Mouse (Mus musculus) neural tube, embryonic 15.5 days (tissue): Measurements from ENCODE around the gene Ube2q2. TPM values are rescaled to one million over a fixed set of nuclear protein-coding genes. Genes with fewer than 3 reads are reported as not detected.
"Not testable (repeated sequence)": the region's sequence is repeated elsewhere in the genome, so short reads cannot be mapped to it uniquely, and the experiment has no call there.

Experiments
- ATAC-seq: fragments of 200-750 bp; cut with Nextera tagmentation; 2 replicates; pipeline ENCODE4 v1.8.0; 2017; ENCODE audit warnings: mild to moderate bottlenecking, moderate TSS enrichment, moderate library complexity; ENCODE audit not compliant: low FRiP score
- H3K27ac ChIP-seq: fragments of 300-500 bp; sonication (generic); replicated peaks from 2 replicates; pipeline ENCODE4 v1.5.1; 2015; ENCODE audit warnings: mild to moderate bottlenecking, inconsistent platforms
- H3K27me3 ChIP-seq: fragments of 300-500 bp; sonication (generic); replicated peaks from 2 replicates; pipeline ENCODE4 v1.6.1; 2015; ENCODE audit warnings: inconsistent platforms
- H3K36me3 ChIP-seq: fragments of 300-500 bp; sonication (generic); 2 replicates; pipeline ENCODE4 v1.6.1; 2015; ENCODE audit warnings: inconsistent platforms
- H3K4me1 ChIP-seq: fragments of 300-500 bp; sonication (generic); 2 replicates; pipeline ENCODE4 v1.6.1; 2015; ENCODE audit warnings: inconsistent platforms
- H3K4me2 ChIP-seq: fragments of 300-500 bp; sonication (generic); 2 replicates; pipeline ENCODE4 v1.6.1; 2015; ENCODE audit warnings: inconsistent platforms, mild to moderate bottlenecking, moderate library complexity
- H3K4me3 ChIP-seq: fragments of 300-500 bp; sonication (generic); replicated peaks from 2 replicates; pipeline ENCODE4 v1.5.1; 2015; ENCODE audit warnings: mild to moderate bottlenecking, inconsistent platforms
- H3K9ac ChIP-seq: fragments of 300-500 bp; sonication (generic); replicated peaks from 2 replicates; pipeline ENCODE4 v1.6.1; 2015; ENCODE audit warnings: mild to moderate bottlenecking, inconsistent platforms
- H3K9me3 ChIP-seq: fragments of 300-500 bp; sonication (generic); replicated peaks from 2 replicates; pipeline ENCODE4 v1.6.1; 2016; ENCODE audit warnings: inconsistent platforms
- WGBS: fragments of 180-500 bp; shearing (Covaris S2); methylation state at CpG from one replicate; pipeline ENCODE4 v1.1.7; 2015; ENCODE audit warnings: mixed read lengths; 5-methylcytosine and 5-hydroxymethylcytosine counted together
- polyA plus RNA-seq: library from polyadenylated mRNA; unstranded; fragments of >200 nt; fragmentation: Nextera tagmentation; extraction: Ambion mirVana; gene quantifications from 2 replicates; pipeline ENCODE4 v1.2.1, GENCODE M21; 2015

Gene Ube2q2
- polyA plus RNA-seq, 1 experiment from 2014 or later = 43.3 TPM

GRCm38 (mm10) chr9:55245057-55245750 is 96.5 kb downstream of the Ube2q2 start:
- not testable (repeated sequence) for ATAC-seq, H3K36me3 ChIP-seq, H3K4me2 ChIP-seq, H3K27me3 ChIP-seq, H3K4me3 ChIP-seq, H3K27ac ChIP-seq, H3K4me1 ChIP-seq, H3K9me3 ChIP-seq, H3K9ac ChIP-seq
- WGBS = 96% methylated on average over 1 of the region's 1 CpGs

GRCm38 (mm10) chr9:55246440-55246839 is 97.8 kb downstream of the Ube2q2 start:
- WGBS = 82% methylated on average over 8 of the region's 8 CpGs
- ATAC-seq = no peak
- H3K4me3 ChIP-seq = no peak overlapping the region

GRCm38 (mm10) chr9:55246918-55247317 is 98.3 kb downstream of the Ube2q2 start:
- no peaks in the 10 kb centered on the region for H3K9me3 ChIP-seq
- no peaks in the 10 kb centered on the region for H3K36me3 ChIP-seq
- no peak for ATAC-seq
- no peak overlapping the region for H3K27ac ChIP-seq
- no peak overlapping the region for H3K9ac ChIP-seq
- no peak overlapping the region for H3K4me2 ChIP-seq
- no peaks in the 10 kb centered on the region for H3K4me1 ChIP-seq
- H3K27me3 ChIP-seq = no peaks in the 10 kb centered on the region
- no peak overlapping the region for H3K4me3 ChIP-seq
- WGBS = 96% methylated on average over 4 of the region's 4 CpGs

More at GRCm38 (mm10) chr9:55246440-55246839, 97.8 kb downstream of the Ube2q2 start:
- Histone ChIP-seq H3K9ac (no peak overlapping the region), H3K4me2 (no peak overlapping the region), H3K4me1 (no peaks in the 10 kb centered on the region), H3K36me3 (no peaks in the 10 kb centered on the region), H3K9me3 (no peaks in the 10 kb centered on the region), H3K27ac (no peak overlapping the region), H3K27me3 (no peaks in the 10 kb centered on the region)

- no peaks in the 10 kb centered on the region for H3K27me3 ChIP-seq
- H3K4me2 ChIP-seq = no peak overlapping the region
- WGBS = 89% methylated on average over 4 of the region's 4 CpGs
- no peak overlapping the region for H3K27ac ChIP-seq
- ATAC-seq = no peak
- no peaks in the 10 kb centered on the region for H3K9me3 ChIP-seq
- H3K9ac ChIP-seq = no peak overlapping the region
- H3K4me1 ChIP-seq = no peaks in the 10 kb centered on the region
- H3K4me3 ChIP-seq = no peak overlapping the region
- H3K36me3 ChIP-seq = no peaks in the 10 kb centered on the region
These were observed 99.8 kb downstream of the Ube2q2 start for GRCm38 (mm10) chr9:55248465-55248864.

DNA sequence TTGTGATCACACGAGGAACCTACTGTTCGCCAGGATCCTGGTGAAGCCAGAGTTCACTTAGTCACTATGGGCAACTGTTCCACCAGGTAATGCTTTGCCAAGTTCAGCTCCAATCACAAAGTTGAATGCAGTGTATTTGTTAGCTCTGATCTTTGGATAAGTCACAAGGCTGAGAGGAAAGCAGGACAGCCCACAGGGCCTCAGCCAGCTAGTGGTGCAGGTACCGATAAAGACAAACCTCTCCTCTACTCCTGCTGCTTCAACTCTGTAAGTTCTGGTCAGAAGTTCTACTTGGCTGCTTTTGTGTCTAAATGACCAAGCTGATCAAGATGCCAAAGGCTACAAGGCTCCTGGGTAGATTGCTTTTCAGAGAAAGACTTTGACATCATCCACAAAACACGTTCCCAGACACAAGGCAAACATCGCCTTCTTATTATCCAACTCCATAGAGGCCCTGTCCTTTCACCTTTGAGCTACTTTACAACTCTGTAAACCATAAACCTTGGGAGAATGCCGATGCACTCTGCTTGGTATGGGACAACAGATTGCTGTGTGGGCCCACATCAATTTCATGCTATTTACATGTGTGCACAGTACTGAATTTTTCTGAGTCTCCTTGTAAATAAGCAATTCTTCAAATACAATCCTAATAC is 102.1 kb downstream of the Ube2q2 start:
- H3K9ac ChIP-seq = no peak overlapping the region

DNA sequence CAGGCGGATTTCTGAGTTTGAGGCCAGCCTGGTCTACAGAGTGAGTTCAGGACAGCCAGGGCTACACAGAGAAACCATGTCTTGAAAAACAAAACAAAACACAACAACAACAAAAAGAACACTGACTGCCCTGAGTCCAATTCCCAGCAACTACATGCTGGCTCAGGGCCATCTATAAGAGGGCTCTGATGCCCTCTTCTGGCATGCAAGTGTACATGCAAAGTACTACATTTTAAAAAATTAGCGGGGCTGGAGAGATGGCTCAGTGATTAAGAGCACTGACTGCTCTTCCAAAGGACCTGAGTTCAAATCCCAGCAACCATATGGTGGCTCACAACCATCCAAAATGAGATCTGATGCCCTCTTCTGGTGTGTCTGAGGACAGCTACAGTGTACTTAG is 103.4 kb downstream of the Ube2q2 start:
- H3K4me3 ChIP-seq, H3K4me1 ChIP-seq, H3K27me3 ChIP-seq, H3K9me3 ChIP-seq, ATAC-seq, H3K9ac ChIP-seq, H3K4me2 ChIP-seq, H3K36me3 ChIP-seq, H3K27ac ChIP-seq: not testable (repeated sequence)
- 56% methylated on average over 2 of the region's 2 CpGs for WGBS

More for the DNA sequence above, 102.1 kb downstream of the Ube2q2 start:
- ATAC-seq = no peak
- no peaks in the 10 kb centered on the region for H3K27me3 ChIP-seq
- no peaks in the 10 kb centered on the region for H3K9me3 ChIP-seq
- no peak overlapping the region for H3K4me3 ChIP-seq
- 65% methylated on average over 6 of the region's 6 CpGs for WGBS
- H3K36me3 ChIP-seq = no peaks in the 10 kb centered on the region
- no peaks in the 10 kb centered on the region for H3K4me1 ChIP-seq
- H3K27ac ChIP-seq = no peak overlapping the region
- H3K4me2 ChIP-seq = no peak overlapping the region

GRCm38 (mm10) chr9:55253849-55254248 is 105.2 kb downstream of the Ube2q2 start:
- Histone ChIP-seq H3K4me1 (no peaks in the 10 kb centered on the region), H3K27me3 (no peaks in the 10 kb centered on the region), H3K4me3 (no peak overlapping the region), H3K4me2 (no peak overlapping the region), H3K27ac (no peak overlapping the region), H3K9me3 (no peaks in the 10 kb centered on the region), H3K36me3 (no peaks in the 10 kb centered on the region), H3K9ac (no peak overlapping the region)
- no peak for ATAC-seq
- 92% methylated on average over 1 of the region's 1 CpGs for WGBS

- no peaks in the 10 kb centered on the region for H3K36me3 ChIP-seq
- WGBS = 94% methylated on average over 5 of the region's 5 CpGs
- H3K4me3 ChIP-seq = no peak overlapping the region
- H3K4me1 ChIP-seq = no peaks in the 10 kb centered on the region
- no peak overlapping the region for H3K4me2 ChIP-seq
- H3K27me3 ChIP-seq = no peaks in the 10 kb centered on the region
- no peak overlapping the region for H3K9ac ChIP-seq
- no peaks in the 10 kb centered on the region for H3K9me3 ChIP-seq
- no peak for ATAC-seq
- no peak overlapping the region for H3K27ac ChIP-seq
These were observed 106.4 kb downstream of the Ube2q2 start for GRCm38 (mm10) chr9:55255056-55255455.

DNA sequence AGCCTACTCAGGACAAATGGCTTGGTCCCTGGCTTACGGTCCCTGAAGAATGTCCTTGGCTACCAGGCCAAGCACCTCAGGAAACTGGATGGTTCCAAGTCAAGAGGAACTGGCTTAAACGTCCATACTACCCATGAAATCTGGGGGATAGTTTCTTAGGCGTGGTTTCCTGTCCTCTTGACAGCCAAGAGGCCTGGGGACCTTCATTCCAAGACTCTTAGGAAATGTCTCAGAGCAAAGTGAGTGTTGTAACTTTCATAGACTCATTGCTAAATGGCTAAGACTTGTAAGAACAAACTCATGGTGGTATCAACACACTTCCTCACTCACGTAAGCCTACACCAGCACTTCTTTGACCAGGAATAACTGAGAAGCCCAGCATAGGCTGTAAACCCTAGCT is 107.0 kb downstream of the Ube2q2 start:
- ATAC-seq = no peak
- 76% methylated on average over 4 of the region's 4 CpGs for WGBS

DNA sequence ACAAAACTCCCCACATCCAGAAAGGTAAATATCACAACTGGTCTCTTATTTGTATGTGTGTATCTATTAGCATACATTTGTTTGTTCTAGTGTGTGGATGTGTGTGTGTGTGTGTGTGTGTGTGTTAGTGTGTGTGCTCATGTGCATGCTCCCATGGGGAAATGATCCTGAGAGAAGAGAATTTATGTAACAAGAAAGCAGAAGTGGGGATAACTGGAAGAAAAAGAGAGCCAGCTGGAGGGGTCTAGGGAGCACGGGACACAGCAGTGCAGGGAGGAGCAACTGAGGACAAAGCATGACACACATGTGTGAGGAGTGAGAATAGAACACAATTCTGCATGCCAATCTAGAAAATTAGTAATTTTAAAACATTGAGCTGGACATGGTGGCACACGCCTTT is 108.5 kb downstream of the Ube2q2 start:
- Histone ChIP-seq H3K27me3 (no peaks in the 10 kb centered on the region), H3K4me1 (no peaks in the 10 kb centered on the region), H3K9me3 (no peaks in the 10 kb centered on the region), H3K9ac (no peak overlapping the region), H3K36me3 (no peaks in the 10 kb centered on the region), H3K4me3 (no peak overlapping the region), H3K4me2 (no peak overlapping the region), H3K27ac (no peak overlapping the region)
- WGBS = 91% methylated on average over 2 of the region's 2 CpGs
- ATAC-seq = no peak

More for the DNA sequence above, 107.0 kb downstream of the Ube2q2 start:
- Histone ChIP-seq H3K4me2 (no peak overlapping the region), H3K36me3 (no peaks in the 10 kb centered on the region), H3K27me3 (no peaks in the 10 kb centered on the region), H3K4me1 (no peaks in the 10 kb centered on the region), H3K4me3 (no peak overlapping the region), H3K9me3 (no peaks in the 10 kb centered on the region), H3K27ac (no peak overlapping the region), H3K9ac (no peak overlapping the region)
